Mouse (Mus musculus) liver, embryonic 14.5 days (tissue): ENCODE data around the gene Hist1h4f. TPM values are rescaled to one million over a fixed set of nuclear protein-coding genes. Genes with fewer than 3 reads are reported as not detected.
A peak's percentile ranks its signal among the peaks of the same experiment; 100 is the strongest.
"Not testable (repeated sequence)": the region's sequence is repeated elsewhere in the genome, so short reads cannot be mapped to it uniquely, and the experiment has no call there.

ENCODE experiments used
- ATAC-seq: fragments of 200-750 bp; cut with Nextera tagmentation; 2 replicates; pipeline ENCODE4 v1.8.0; 2017; ENCODE audit warnings: moderate number of reproducible peaks, mild to moderate bottlenecking, moderate library complexity; ENCODE audit not compliant: insufficient read depth
- DNase-seq, 3 experiments: peaks; one replicate each; pipeline ENCODE4 v3.0.0-alpha.2; 2012 to 2013; ENCODE audit warnings: low read depth in 3 of 3, low spot score in 3 of 3
- H3K27ac ChIP-seq: fragments of 300-500 bp; sonication (generic); 2 replicates; pipeline ENCODE4 v1.5.1; 2014; ENCODE audit warnings: moderate library complexity, mild to moderate bottlenecking, control low read depth, inconsistent platforms
- H3K27me3 ChIP-seq: fragments of 300-500 bp; sonication (generic); 2 replicates; pipeline ENCODE4 v1.6.1; 2014; ENCODE audit warnings: mild to moderate bottlenecking, low read length, moderate library complexity; ENCODE audit not compliant: control insufficient read depth, insufficient read depth
- H3K36me3 ChIP-seq: fragments of 300-500 bp; sonication (generic); replicated peaks from 2 replicates; pipeline ENCODE4 v1.6.1; 2014; ENCODE audit warnings: low read depth; ENCODE audit not compliant: control insufficient read depth, insufficient read depth
- H3K4me1 ChIP-seq, 2 experiments: fragments of 200-500 bp in 1 of 2; fragments of 300-500 bp in 1 of 2; sonication (generic) in 1 of 2; replicated peaks; 2 replicates each; pipeline ENCODE4 v1.6.1; 2012 to 2014; ENCODE audit warnings: antibody characterized with exemption in 1 of 2, inconsistent platforms in 1 of 2, low read length in 1 of 2; ENCODE audit not compliant: control insufficient read depth in 2 of 2, insufficient read depth in 2 of 2
- H3K4me2 ChIP-seq: fragments of 300-500 bp; sonication (generic); 2 replicates; pipeline ENCODE4 v1.6.1; 2014; ENCODE audit warnings: low read depth, mild to moderate bottlenecking, control low read depth, moderate library complexity
- H3K4me3 ChIP-seq, 2 experiments: fragments of 200-500 bp in 1 of 2; fragments of 300-500 bp in 1 of 2; sonication (generic) in 1 of 2; 2 replicates each; pipeline ENCODE4 v1.5.1; 2012 to 2014; ENCODE audit warnings: low read depth in 2 of 2, low read length in 2 of 2, mild to moderate bottlenecking in 2 of 2, control low read depth in 1 of 2, inconsistent platforms in 1 of 2, moderate library complexity in 1 of 2; ENCODE audit not compliant: insufficient read depth in 1 of 2
- H3K9ac ChIP-seq: fragments of 300-500 bp; sonication (generic); replicated peaks from 2 replicates; pipeline ENCODE4 v1.6.1; 2014; ENCODE audit warnings: mild to moderate bottlenecking, control low read depth, moderate library complexity
- H3K9me3 ChIP-seq: fragments of 300-500 bp; sonication (generic); 2 replicates; pipeline ENCODE4 v1.6.1; 2016; ENCODE audit warnings: low read length, mixed read lengths; ENCODE audit not compliant: control insufficient read depth
- CTCF ChIP-seq: IDR thresholded peaks from 2 replicates; pipeline ENCODE4 v1.5.1; 2016; ENCODE audit warnings: antibody characterized with exemption, low read depth, control low read depth
- EP300 ChIP-seq: IDR thresholded peaks from 2 replicates; pipeline ENCODE4 v1.6.1; 2016; ENCODE audit warnings: antibody characterized with exemption, low read depth
- WGBS: fragments of 180-500 bp; shearing (Covaris S2); extraction: QIAGEN DNeasy Blood & Tissue Kit; methylation state at CpG from one replicate; pipeline ENCODE4 v1.1.7; 2014; ENCODE audit not compliant: insufficient replicate concordance; 5-methylcytosine and 5-hydroxymethylcytosine counted together
- polyA plus RNA-seq, 2 experiments: library from polyadenylated mRNA; depleted of rRNA in 1 of 2; stranded (reverse) in 1 of 2; unstranded in 1 of 2; fragments of >200 nt; fragmentation: Nextera tagmentation in 1 of 2; extraction: Ambion mirVana in 1 of 2; gene quantifications; 2 replicates each; pipeline versions ENCODE4 v1.2.1 to v1.2.3; 2012 to 2014

The Hist1h4f gene
- polyA plus RNA-seq, 2 experiments = 0.75 to 17.8 TPM

DNA sequence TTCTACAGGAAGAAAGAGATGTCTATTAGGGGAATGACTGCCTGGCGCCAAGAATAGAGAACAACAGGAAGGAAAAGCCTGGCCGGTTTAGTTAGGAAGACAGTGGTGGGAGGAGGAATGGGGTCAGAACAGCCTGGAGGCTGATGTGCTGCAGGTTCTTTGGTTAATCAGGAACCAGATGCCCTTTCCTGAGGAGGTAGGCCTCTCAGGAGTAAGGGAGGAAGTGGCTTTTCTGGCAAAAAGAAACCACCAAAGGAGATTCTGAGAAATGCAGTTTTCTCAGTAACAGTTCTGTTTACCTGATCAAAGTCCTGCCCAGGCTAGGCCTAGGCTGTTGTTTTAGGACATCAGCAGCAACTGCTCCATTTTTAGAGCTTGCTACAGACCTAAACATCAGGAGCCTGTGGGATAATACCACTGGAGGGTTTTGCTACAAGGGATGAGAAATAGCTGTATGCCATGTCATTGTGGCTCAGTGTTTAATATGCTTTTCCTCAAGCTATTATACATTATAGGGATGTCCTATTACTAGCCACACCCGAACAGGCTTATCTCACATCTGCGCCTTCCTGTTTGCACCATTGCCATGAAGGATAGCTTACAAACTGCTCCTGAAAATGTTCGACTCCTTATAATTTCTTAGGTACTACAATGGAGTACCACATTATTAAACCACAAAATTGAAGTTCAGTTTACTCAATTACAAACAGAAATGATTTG, 41.8 kb upstream of the Hist1h4f start:
- 8% methylated on average over 5 of the region's 5 CpGs for WGBS
- Histone ChIP-seq H3K4me2 (peak overlapping the region; percentile 29), H3K4me1 (peaks cover 44 to 48% of the 10 kb centered on the region in 2 experiments)

GRCm38 (mm10) chr13:23592614-23593013, 41.2 kb upstream of the Hist1h4f start:
- TF ChIP-seq CTCF (no peak), EP300 (no peak)
- H3K27me3 ChIP-seq = no peaks in the 10 kb centered on the region
- peaks cover 43 to 46% of the 10 kb centered on the region in 2 experiments for H3K4me1 ChIP-seq
- no peaks in the 10 kb centered on the region for H3K9me3 ChIP-seq
- peak overlapping the region; percentile 49 for H3K9ac ChIP-seq
- no peaks in the 10 kb centered on the region for H3K36me3 ChIP-seq
- H3K27ac ChIP-seq = peak overlapping the region; percentile 78
- no peak overlapping the region for H3K4me3 ChIP-seq
- WGBS = 71% methylated on average over 7 of the region's 7 CpGs
- ATAC-seq = no peak
- no peak overlapping the region; the same call in 1 of the 2 replicates for H3K4me2 ChIP-seq
- no peak for DNase-seq

More for the DNA sequence above, 41.8 kb upstream of the Hist1h4f start:
- Histone ChIP-seq H3K27me3 (no peaks in the 10 kb centered on the region), H3K9ac (peak overlapping the region; percentile 49), H3K36me3 (no peaks in the 10 kb centered on the region), H3K27ac (peak overlapping the region; percentile 78), H3K4me3 (no peak overlapping the region), H3K9me3 (no peaks in the 10 kb centered on the region)
- ATAC-seq (no peak), DNase-seq (no peak)
- TF ChIP-seq CTCF (no peak), EP300 (no peak)

DNA sequence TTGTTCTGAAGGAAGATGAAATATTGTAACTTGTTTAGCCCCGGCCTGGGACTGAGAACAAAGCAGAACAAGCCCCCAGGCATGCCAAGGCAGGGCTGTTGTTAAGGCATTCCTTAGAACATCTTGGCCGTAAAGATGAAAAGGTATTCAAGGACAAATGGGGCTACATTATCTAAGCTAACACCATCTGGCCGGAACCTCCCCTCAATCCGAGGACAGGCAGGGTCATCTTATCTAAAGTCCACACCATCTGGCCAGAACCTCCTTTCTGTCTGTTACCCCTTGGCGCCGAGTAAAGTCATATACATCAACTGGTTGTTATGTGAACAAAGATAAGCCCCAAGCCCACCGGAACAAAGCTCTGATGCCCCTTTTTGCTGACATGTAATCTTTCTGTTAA, 40.4 kb upstream of the Hist1h4f start:
- not testable (repeated sequence) for H3K36me3 ChIP-seq, DNase-seq, H3K9ac ChIP-seq, H3K9me3 ChIP-seq, H3K4me3 ChIP-seq, H3K4me2 ChIP-seq, ATAC-seq, H3K27ac ChIP-seq, H3K27me3 ChIP-seq
- WGBS = 50% methylated on average over 7 of the region's 7 CpGs
- H3K4me1 ChIP-seq = peaks cover 42% of the 10 kb centered on the region in 2 experiments

GRCm38 (mm10) chr13:23591206-23591605, 39.8 kb upstream of the Hist1h4f start:
- no peak overlapping the region for H3K4me2 ChIP-seq
- H3K9ac ChIP-seq = no peak overlapping the region
- no peaks in the 10 kb centered on the region for H3K36me3 ChIP-seq
- DNase-seq (no peak), ATAC-seq (no peak)
- no peak overlapping the region for H3K4me3 ChIP-seq
- H3K27me3 ChIP-seq = no peaks in the 10 kb centered on the region
- no peak overlapping the region for H3K27ac ChIP-seq
- 85% methylated on average over 7 of the region's 7 CpGs for WGBS
- no peaks in the 10 kb centered on the region for H3K9me3 ChIP-seq
- peaks cover 38 to 44% of the 10 kb centered on the region in 2 experiments for H3K4me1 ChIP-seq
- TF ChIP-seq CTCF = no peak

DNA sequence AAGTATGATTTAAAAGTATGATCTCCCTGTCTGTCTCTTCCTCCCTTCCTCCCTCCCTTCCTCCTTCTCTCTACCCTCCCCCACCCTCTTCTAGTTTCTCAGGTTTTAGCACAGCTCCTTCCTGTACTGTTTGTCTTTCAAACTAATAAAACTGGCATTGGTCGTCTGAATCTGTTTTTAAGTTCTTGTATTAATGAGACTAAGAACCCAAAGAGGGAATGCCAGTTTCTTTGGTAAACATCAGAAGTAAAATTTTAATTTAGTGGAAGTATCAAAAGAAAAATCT, 35.4 kb upstream of the Hist1h4f start:
- H3K27me3 ChIP-seq = no peaks in the 10 kb centered on the region
- peak overlapping the region; percentile 94 for H3K9ac ChIP-seq
- WGBS = 9% methylated on average over 1 of the region's 1 CpGs
- DNase-seq = no peak
- H3K36me3 ChIP-seq = no peaks in the 10 kb centered on the region
- peak overlapping the region; percentile 88 for H3K27ac ChIP-seq
- H3K4me1 ChIP-seq = peaks cover 23 to 26% of the 10 kb centered on the region in 2 experiments
- no peaks in the 10 kb centered on the region for H3K9me3 ChIP-seq
- ATAC-seq = no peak
- H3K4me3 ChIP-seq = peak overlapping the region; percentile 55 to 61
- H3K4me2 ChIP-seq = peak overlapping the region; percentile 94
- TF ChIP-seq EP300 (no peak), CTCF (no peak)
